Mouse (Mus musculus): ENCODE data around the gene Ctxn1.
A peak's percentile ranks its signal among the peaks of the same experiment; 100 is the strongest.

Gene Ctxn1

GRCm38 (mm10) chr8:4250306-4250970 lies 8.6 kb downstream of the Ctxn1 start:
- peak; percentile 89 for DNase-seq

DNA sequence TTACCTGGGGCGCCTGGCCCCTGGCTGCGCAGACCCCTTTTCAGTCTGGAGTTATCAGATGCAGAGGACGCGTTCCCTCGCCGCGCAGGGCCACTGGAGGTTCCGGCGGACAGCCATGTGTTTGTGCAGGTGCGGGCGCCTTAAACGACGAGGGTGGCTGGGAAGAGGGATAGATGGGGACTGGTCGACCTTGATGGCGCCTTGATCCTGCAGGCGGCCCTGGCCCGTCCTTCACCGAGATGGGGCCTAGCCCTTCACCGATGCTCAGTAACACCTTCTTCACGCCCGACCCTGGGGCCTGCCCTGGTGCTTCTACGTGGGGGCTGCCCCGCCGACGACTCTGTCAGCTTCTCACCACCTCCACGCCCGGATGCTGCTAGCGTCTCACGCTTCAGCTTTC lies 9.9 kb downstream of the Ctxn1 start:
- peak in 1 of 2 experiments; percentile 44 for DNase-seq

- peak in 1 of 2 experiments; percentile 34 for DNase-seq
Measured at GRCm38 (mm10) chr8:4247951-4248540, 11.0 kb downstream of the Ctxn1 start, which contains the start of gene Tgfbr3l. Gene Tgfbr3l (plus strand): TSS chr8:4248214.

- DNase-seq = no peak
Measured at GRCm38 (mm10) chr8:4247241-4247640, 11.8 kb downstream of the Ctxn1 start.

DNA sequence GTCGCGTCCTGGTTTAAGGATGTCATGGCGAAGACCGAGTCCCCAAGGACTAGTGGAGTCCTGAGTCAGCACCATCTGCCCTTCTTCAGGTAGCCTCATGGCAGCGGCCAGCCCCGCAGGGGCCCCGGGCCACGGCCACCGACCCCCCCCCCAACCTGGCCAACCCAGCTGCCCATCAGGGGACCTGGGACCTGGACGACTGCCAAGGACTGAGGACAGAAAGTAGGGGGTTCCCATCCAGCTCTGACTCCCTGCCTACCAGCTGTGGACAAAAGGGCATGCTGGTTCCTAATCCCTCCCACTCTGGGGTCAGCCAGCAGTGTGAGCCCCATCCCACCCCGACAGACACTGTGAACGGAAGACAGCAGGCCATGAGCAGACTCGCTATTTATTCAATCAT lies 13.3 kb downstream of the Ctxn1 start:
- DNase-seq = peak in 1 of 2 experiments; percentile 38

DNA sequence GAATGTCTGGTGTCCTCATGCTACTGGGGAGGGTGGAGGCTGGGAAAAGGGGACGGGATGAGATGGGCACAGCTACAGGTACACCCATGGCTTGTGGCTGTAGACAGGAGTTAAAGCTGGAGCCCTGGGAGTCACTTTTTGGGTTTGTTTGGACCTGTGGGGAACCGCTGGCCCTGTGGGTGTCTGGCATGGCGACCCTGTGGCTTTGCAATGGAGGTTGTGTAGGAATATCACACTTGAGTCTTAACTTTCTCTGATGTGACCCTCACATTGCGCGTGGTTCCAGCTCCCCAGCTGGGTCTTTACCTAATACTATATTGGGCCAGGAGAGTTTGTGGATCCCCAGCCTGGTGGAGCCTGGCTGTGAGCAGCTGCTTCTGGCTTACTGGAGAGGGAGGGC lies 14.0 kb downstream of the Ctxn1 start:
- DNase-seq = peak in 1 of 2 experiments; percentile 23

GRCm38 (mm10) chr8:4239193-4239890 lies 19.7 kb downstream of the Ctxn1 start:
- DNase-seq = peak in 1 of 2 experiments; percentile 22

DNA sequence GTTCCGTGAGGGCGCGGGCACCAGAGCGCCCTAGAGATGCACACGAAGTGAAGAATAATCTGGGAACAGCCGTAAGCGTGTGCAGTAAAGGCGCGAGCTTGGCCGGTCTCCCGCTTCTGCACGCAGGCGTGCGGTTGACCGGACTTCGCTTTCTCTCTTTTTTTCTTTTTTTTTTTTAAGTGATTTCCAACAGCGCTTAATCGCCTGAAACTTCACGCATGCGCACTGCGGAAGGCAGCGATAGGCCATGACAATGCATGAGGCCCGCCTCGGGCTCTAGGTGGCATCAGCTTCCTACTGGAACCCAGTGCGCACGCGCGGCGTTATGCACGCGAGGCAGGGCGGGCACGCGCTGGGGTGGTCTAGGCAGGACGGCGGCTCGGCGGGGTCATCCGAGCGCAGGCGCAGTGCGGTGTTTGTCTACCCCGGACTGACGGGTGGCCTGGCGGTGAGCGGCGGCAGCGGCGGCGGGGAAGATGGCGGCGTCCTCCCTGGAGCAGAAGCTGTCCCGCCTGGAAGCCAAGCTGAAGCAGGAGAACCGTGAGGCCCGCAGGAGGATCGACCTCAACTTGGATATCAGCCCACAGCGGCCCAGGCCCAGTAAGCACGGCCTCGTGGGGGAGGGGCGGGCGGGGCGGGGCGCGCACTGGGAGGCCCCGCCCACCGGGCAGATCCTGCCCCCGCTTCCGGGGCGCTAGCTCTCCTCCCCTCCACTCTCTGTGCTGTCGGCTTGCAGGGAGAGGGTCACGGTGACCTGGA lies 20.5 kb downstream of the Ctxn1 start, which contains the start of the genes Map2k7 and Gm49320:
Gene Map2k7 (plus strand): TSS at position 307 of the 759 bp plus-strand sequence.
Gene Gm49320 (plus strand): TSS at position 432 of the 759 bp plus-strand sequence.
- peak; percentile 100 for DNase-seq

GRCm38 (mm10) chr8:4237814-4238433 lies 21.1 kb downstream of the Ctxn1 start:
- peak; percentile 33 to 54 for DNase-seq

GRCm38 (mm10) chr8:4230612-4231351 lies 28.3 kb downstream of the Ctxn1 start:
- DNase-seq = no peak

DNA sequence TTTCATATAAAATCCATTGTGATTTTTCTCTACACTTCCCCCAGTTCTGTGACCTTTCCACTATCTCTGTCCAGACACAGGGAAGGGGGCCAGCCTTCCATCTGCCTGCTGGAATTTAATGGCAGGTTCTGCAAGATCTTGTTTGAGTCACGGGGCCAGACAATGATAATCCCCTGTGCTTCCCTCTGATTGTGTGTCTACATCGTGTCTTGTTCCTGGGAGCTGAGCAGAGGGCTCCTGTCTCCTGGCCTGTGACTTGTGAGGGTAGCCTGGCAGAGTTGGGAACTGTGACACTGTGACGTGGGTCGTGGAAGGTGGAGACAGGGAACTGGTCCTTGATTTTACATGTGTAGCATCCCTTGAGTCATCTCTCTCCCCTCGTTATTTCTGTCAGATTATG lies 29.3 kb downstream of the Ctxn1 start:
- no peak for DNase-seq

- DNase-seq = no peak
Measured at GRCm38 (mm10) chr8:4227919-4228318, 31.2 kb downstream of the Ctxn1 start.

DNA sequence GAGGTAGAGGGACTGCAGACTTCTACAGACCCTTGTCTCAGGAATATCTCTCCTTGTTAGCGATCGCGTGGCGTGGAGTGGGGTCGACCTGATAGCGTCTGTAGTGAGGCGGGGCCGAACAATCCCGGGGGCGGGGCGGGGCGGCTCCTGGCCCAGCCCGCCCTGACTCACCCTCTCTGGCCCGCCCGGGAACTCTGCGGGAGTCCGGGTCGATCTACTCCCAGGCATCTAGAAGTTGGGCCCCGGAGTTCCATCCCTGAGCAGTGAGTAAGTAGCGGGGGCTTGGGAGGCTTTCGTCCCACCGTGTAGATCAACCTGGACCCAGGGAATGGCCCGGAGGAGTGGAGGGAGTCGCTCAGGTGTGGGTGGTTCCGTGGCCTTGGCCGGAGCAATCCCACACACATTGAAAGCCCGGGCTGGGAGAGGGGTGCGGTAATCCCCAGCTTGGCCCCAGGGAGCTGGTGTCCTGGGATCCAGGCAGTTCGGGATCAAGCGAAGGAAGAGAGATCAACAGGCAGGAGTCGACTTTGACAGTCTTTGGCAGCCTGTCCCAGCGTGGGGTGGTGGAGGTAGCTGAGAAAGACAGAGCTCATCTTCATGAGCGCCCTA lies 32.2 kb downstream of the Ctxn1 start, which contains the start of gene Lrrc8e:
Gene Lrrc8e (plus strand): TSS at position 89 of the 609 bp plus-strand sequence.
- peak in 1 of 2 experiments; percentile 60 for DNase-seq

GRCm38 (mm10) chr8:4226323-4226722 lies 32.8 kb downstream of the Ctxn1 start:
- peak in 1 of 2 experiments; percentile 29 for DNase-seq

DNA sequence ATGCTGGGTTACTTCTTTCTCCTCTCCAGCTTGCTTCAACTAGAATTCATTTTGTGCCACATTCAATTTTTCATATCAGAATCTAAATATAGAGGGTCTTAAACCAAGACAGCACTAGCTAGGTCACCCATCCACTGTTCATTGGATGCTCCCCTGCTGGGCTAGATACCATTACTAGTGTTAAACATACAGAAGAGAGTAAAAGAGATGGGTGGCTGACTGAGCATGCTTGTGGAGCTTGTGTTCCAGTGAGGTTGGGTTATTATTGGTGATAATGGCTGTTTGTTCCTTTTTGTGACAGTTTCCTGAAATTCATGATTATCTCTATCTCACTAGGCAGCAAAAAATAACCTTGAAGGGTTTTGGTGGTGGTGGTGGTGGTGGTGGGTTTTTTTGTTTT lies 37.0 kb downstream of the Ctxn1 start:
- no peak for DNase-seq

- no peak for DNase-seq
Measured at GRCm38 (mm10) chr8:4219617-4220016, 39.5 kb downstream of the Ctxn1 start.

- no peak for DNase-seq
Measured at GRCm38 (mm10) chr8:4216791-4217621, 42.1 kb downstream of the Ctxn1 start, which contains the start of gene Prr36. Gene Prr36 (minus strand): TSS chr8:4217459.

GRCm38 (mm10) chr8:4216296-4216695 lies 42.8 kb downstream of the Ctxn1 start:
- DNase-seq = no peak

GRCm38 (mm10) chr8:4214006-4214980 lies 44.8 kb downstream of the Ctxn1 start:
- peak; percentile 45 to 65 for DNase-seq

Data from kidney, postnatal 25 days (tissue).